Mouse (Mus musculus) olfactory bulb, adult 2 months (tissue): ENCODE measurements around the gene Pmfbp1. TPM values are rescaled to one million over a fixed set of nuclear protein-coding genes. Genes with fewer than 3 reads are reported as not detected.

Experiments used
- H3K27ac ChIP-seq: fragments of 200-500 bp; 2 replicates; pipeline ENCODE4 v1.5.1; 2012; ENCODE audit warnings: low read depth, low read length; ENCODE audit not compliant: insufficient read depth
- H3K4me1 ChIP-seq: fragments of 200-500 bp; 2 replicates; pipeline ENCODE4 v1.6.1; 2012; ENCODE audit warnings: low read length; ENCODE audit not compliant: control insufficient read depth, insufficient read depth
- H3K4me3 ChIP-seq: fragments of 200-500 bp; 2 replicates; pipeline ENCODE4 v1.5.1; 2012; ENCODE audit warnings: mild to moderate bottlenecking, low read depth, low read length, moderate library complexity; ENCODE audit not compliant: insufficient read depth
- CTCF ChIP-seq: fragments of 200-500 bp; IDR thresholded peaks from 2 replicates; pipeline ENCODE4 v1.5.1; 2012; ENCODE audit warnings: low read depth, mild to moderate bottlenecking, low read length, moderate library complexity; ENCODE audit not compliant: insufficient read depth
- POLR2A ChIP-seq: fragments of 200-500 bp; IDR thresholded peaks from 2 replicates; pipeline ENCODE4 v1.6.1; 2012; ENCODE audit warnings: mild to moderate bottlenecking, low read depth, low read length, moderate library complexity; ENCODE audit not compliant: insufficient read depth
- WGBS: fragments of 180-500 bp; shearing (Covaris S2); methylation state at CpG from one replicate; pipeline ENCODE4 v1.1.7; 2018; 5-methylcytosine and 5-hydroxymethylcytosine counted together
- polyA plus RNA-seq: library from polyadenylated mRNA; stranded (reverse); fragments of >200 nt; gene quantifications from 2 replicates; pipeline ENCODE4 v1.2.4, GENCODE M21; 2012; ENCODE audit warnings: low replicate concordance; ENCODE audit not compliant: missing spikeins, insufficient read depth, insufficient read length

The Pmfbp1 gene
- polyA plus RNA-seq, 1 experiment, result not detected

DNA sequence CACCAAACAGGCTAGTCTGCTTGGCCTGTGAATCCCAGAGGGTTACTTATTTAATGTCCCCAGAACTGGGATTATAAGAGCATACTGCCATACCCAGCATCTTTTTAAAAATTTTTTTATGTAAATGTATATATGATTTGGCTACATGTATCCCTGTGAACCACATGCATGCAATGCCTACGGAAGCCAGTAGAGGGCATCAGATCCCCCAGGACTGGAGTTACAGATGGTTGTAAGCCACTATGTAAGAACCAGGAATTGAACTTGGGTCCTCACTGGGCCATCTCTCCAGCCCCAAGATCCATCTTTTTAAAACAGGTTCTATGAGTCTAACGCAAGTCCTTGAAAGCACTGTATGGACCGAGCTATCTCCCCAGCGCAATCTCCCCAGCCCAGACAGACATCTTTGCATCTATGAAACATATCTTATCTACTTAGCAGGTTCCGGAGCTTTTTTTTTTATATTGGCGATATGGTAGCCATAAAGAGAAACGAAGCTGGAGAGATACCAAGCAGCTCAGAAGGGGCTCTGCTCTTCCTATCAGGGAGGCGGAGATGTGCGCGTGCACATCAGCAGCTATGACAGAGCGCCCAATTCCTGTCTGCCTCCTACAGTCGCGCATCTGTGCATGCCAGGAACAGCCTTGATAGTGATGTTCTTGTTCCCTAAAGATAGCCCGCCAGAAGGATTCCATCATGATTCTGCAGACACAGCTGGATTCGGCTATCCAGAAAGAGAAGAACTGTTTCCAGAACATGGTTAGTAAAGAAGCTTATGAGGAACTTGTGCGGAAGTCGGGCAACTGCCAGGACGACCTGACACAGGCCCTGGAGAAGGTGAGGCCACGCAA lies 41.5 kb downstream of the Pmfbp1 start:
- WGBS, result 90% methylated on average over 19 of the region's 19 CpGs
- Histone ChIP-seq H3K4me3 (no peak overlapping the region), H3K4me1 (no peaks in the 10 kb centered on the region), H3K27ac (no peak overlapping the region)
- TF ChIP-seq CTCF (no peak), POLR2A (no peak)

DNA sequence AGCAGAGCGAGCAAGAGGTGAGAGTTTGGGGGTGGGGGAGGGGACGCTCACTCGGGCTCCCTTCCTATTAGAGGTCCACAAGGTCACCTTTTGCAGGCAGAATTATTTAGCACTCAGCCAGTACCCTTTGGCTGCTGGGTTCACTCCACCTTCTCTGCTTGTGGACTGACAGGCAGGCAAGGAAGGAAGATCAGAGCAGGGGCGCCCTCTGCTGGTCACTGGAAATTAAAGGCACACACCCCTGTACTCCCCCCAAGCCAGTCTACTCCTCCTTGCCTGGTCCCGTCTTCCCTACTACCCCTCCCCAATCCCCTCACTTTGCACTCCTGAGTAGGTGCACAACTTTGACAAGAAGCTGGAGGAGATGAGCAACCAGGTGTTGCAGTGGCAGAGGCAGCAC lies 42.9 kb downstream of the Pmfbp1 start:
- WGBS, result 10% methylated on average over 5 of the region's 5 CpGs
- TF ChIP-seq CTCF (peak; percentile 73), POLR2A (no peak)
- Histone ChIP-seq H3K4me1 (no peaks in the 10 kb centered on the region), H3K27ac (no peak overlapping the region), H3K4me3 (no peak overlapping the region)

DNA sequence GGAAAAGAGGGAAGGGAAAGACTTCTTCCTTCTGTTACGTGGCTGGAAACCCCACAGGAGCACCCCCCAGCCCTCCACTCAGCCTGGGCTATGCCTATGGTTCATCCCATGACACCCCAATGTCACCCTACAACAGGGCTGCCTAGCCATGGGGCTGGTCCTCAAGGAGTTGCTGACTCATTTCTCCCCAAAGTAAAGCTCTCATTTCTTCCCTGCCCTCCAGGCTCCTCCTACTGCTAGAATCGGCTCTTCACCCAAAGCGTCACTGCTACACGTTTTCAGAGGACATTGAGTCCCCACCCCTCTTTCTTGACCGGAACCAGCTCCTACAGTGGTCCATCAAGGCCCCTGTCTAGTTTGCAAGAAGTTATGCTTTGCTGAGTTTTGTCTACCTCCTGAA lies 48.3 kb downstream of the Pmfbp1 start:
- Histone ChIP-seq H3K4me1 (no peaks in the 10 kb centered on the region), H3K27ac (no peak overlapping the region), H3K4me3 (no peak overlapping the region)
- WGBS, result 76% methylated on average over 5 of the region's 5 CpGs
- TF ChIP-seq CTCF (no peak), POLR2A (no peak)

DNA sequence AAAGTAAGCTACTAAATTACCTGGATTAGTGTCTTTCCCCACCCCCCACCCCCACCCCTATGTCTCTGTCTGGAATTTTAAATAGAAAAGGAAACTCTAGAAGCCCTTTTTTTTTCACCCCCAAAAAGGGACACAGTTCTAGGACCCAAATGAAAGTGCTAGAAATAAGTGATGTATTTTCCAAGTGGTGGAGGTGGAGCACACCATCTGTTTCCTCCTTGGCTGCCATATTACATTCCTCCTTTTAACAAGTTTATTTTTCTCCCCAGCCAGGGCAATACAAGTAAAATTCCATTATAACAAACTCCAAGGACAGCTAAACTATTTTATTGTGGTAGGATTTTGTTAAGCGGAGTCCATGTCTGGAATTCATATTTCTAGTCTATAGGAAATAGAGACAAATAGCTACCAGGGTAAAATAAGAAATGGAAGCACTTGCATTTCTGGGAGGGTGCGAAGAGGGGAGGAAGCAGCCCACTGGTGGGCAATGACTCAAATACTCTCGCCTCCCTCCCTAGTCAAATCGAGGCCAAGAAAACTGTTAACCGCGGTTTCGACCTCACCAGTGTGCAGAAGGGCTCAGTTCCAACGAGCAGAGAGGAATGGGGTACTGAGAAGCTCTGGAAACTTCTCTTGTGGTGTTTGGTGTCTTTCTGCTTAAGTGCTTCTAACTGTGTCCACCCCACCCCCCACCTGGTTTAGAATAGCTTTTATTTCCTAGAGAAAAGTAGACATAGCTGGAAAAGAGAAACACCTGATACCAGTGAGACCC lies 49.1 kb downstream of the Pmfbp1 start:
- H3K27ac ChIP-seq, result no peak overlapping the region
- H3K4me1 ChIP-seq, result no peaks in the 10 kb centered on the region
- H3K4me3 ChIP-seq, result no peak overlapping the region
- TF ChIP-seq CTCF, result no peak
- no peak for TF ChIP-seq POLR2A
- WGBS, result 68% methylated on average over 8 of the region's 8 CpGs

DNA sequence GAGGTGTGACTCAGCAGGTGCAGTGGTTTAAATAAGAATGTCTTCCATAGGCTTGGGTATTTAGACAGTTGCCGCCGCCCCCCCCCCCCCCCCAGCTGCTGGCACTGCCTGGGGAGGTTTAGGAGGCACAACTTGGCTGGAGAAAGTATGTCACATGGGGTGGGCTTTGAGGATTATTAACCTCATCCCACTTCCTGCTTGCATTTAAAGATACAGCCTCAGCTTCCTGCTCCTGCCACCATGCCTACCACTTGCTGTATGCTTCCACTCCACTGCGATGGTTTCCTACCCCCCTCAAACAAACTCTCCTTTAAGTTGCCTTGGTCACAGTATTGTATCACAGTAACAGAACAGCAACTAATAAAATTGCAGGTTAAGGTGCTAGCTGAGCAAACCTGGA lies 50.2 kb downstream of the Pmfbp1 start:
- TF ChIP-seq CTCF (no peak), POLR2A (no peak)
- whole genome bisulfite sequencing, result 40% methylated on average over 3 of the region's 3 CpGs
- Histone ChIP-seq H3K4me1 (no peaks in the 10 kb centered on the region), H3K27ac (no peak overlapping the region), H3K4me3 (no peak overlapping the region)

DNA sequence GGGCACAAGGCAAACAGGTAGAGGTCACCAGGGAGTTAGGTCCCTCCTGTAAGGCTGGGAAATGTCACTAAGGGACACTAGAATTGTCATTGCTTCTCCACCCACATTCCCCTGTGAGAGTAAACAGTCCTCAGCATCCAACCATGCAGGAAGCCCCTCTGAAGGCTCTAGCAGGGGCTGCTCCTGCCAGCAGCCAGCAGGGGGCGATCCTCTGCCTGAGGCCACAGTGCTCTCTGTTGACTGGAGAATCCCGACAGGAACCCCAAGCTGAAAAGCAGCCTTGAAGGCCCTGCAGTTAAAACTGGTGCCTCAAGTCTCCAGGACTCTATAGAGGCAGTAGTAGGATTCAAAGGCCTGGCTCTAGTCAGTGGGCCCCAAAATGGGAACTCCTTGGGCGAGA lies 57.8 kb downstream of the Pmfbp1 start:
- H3K4me1 ChIP-seq, result no peaks in the 10 kb centered on the region
- H3K27ac ChIP-seq, result no peak overlapping the region
- 41% methylated on average over 3 of the region's 3 CpGs for WGBS
- no peak overlapping the region for H3K4me3 ChIP-seq
- TF ChIP-seq CTCF (0 out of 2 replicates have a peak, but pooled peaks have one; percentile 41), POLR2A (no peak)

DNA sequence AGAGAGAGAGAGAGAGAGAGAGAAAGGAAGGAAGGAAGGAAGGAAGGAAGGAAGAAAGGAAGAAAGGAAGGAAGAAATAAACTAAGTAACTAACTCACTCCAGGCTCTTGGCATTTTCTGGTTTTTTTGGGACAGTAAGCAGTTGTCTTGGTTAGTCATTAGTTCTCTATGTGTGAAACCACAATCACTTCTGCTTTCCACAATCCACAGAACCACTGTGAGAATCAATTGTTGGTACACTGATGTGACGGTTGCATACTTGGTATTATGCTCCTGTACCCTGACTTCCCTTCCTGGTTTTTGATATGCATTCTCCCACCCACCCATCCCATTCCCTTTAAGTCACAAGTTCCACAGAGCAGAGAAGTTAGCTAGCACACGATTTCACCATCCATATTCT lies 70.1 kb downstream of the Pmfbp1 start:
- Histone ChIP-seq H3K27ac (no peak overlapping the region), H3K4me3 (no peak overlapping the region), H3K4me1 (peaks cover 4% of the 10 kb centered on the region; the same call in 1 of the 2 replicates)
- TF ChIP-seq POLR2A (no peak), CTCF (no peak)
- WGBS, result 68% methylated on average over 2 of the region's 2 CpGs

DNA sequence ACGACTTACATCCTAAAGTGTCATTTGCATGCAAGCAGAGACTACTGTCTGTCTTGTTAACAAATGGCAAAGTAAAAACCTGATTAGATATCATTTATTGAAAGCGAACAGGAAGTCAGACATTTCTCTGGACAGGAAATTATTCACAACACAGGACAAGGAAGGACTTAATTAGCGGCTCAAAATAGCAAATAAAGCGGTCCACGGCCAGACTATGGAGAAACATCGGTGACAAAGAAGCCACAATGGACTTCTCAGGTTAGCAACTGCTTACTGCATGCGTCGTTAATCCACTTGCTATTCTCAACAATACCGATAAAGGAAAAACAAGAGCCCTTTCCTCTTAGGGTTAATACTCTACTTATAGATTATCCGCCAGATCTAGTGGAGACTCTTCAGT lies 70.9 kb downstream of the Pmfbp1 start:
- H3K4me3 ChIP-seq, result peak overlapping the region; percentile 93
- TF ChIP-seq CTCF (no peak), POLR2A (no peak)
- 3% methylated on average over 10 of the region's 10 CpGs for WGBS
- peaks cover 4% of the 10 kb centered on the region; the same call in 1 of the 2 replicates for H3K4me1 ChIP-seq
- H3K27ac ChIP-seq, result no peak overlapping the region; the same call in 1 of the 2 replicates

DNA sequence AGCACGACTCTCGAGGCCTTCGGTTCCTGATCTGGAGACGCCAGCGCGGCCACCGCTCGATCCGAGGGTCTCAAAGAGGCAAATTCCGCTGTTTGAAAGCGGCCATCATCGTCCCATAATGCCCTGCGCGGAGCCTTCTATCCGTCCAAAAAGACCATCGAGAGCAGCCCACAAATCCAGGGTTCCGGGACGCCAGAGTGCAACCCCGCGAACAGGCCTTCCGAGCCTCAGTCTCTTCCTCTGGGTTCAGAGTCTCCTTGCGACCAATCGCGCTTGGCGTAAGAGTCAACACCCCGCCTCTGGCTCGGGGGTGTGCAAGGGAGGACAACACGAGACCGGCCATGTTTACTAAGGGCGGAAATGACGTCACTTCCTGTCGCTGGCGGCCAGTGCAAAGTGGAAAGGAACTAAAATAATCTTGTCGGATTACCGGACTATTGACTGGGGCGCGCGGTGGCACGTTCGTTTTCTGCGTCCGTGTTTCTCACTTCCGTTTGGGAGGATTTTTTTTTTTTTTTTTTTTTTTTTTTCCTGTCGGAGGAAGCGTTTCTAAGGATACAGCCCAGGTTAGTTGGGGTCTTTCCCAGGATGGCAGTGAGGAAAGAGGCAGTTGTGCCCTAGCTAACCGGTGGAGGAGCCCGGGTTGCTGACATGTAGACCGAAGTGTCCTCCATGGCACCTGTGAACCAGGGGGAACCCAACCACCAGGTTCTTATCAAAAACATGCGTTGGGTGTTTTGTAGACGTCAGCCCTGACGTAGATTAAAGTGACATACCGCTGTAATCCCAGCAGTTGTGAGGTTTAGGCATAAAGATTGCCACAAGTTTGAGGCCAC lies 71.9 kb downstream of the Pmfbp1 start, which contains the start of the genes Dhx38 and Txnl4b:
Gene Dhx38, minus strand, starts transcription at position 364 of the 836 bp plus-strand sequence.
Gene Txnl4b, plus strand, starts transcription at position 395 of the 836 bp plus-strand sequence.
- under 1% methylated on average over 52 of the region's 52 CpGs for WGBS
- TF ChIP-seq POLR2A (0 out of 2 replicates have a peak, but pooled peaks have one; percentile 9), CTCF (no peak)
- H3K27ac ChIP-seq, result peak within 1 kb of the TSS; percentile 81
- peak within 1 kb of the TSS; percentile 93 for H3K4me3 ChIP-seq
- peaks cover 4% of the 10 kb centered on the region; the same call in 1 of the 2 replicates for H3K4me1 ChIP-seq
